Mouse (Mus musculus): ENCODE data around the gene Gm20388. TPM values are rescaled to one million over a fixed set of nuclear protein-coding genes. Genes with fewer than 3 reads are reported as not detected.

The Gm20388 gene
- total RNA-seq, 1 experiment, result 27.0 TPM

DNA sequence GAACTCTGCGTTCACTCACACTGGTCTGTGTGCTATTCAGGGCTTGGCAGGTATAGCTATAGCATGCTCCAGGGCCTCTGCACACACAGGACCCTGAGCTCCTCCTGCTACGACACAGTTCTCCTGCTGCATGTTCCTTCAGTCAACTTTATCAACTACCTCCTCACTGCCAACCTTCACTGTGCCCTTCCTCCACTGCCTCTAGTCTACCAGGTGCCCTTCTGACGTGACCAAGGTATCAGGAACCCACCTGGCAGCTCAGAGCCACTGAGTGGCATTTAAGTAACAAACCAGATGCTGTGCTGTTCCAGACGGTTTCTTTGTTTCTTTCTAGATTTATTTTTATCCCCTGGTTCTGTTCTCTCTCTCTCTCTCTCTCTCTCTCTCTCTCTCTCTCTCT lies 2796.5 kb downstream of the Gm20388 start:
- H3K4me1 ChIP-seq (ENCODE audit: control insufficient read depth in 2 of 2, insufficient read depth in 2 of 2, low read length in 2 of 2, poor library complexity in 1 of 2), result peaks cover 0 to 4% of the 10 kb centered on the region in 2 experiments; a peak in 1 of 4 replicates
- H3K9me3 ChIP-seq (ENCODE audit: control insufficient read depth, insufficient read depth, low read depth, low read length), result no peaks in the 10 kb centered on the region
- no peak overlapping the region for H3K4me3 ChIP-seq (ENCODE audit: insufficient read depth in 1 of 2, low read depth in 1 of 2, low read length in 2 of 2, poor library complexity in 1 of 2, severe bottlenecking in 1 of 2)
- no peak for DNase-seq (ENCODE audit: low read depth, low spot score)
- in situ Hi-C loops (cut with MboI; ENCODE audit: low sequenced_read_pairs in 2 of 2, unreplicated experiment in 2 of 2), result no loop called here
- H3K27ac ChIP-seq (ENCODE audit: insufficient read depth, low read depth, low read length, poor library complexity, severe bottlenecking), result no peak overlapping the region
- no peak overlapping the region for H3K9ac ChIP-seq (ENCODE audit: insufficient read depth, low read depth, low read length, poor library complexity, severe bottlenecking)
- H3K36me3 ChIP-seq (ENCODE audit: control insufficient read depth, insufficient read depth, low read length, poor library complexity, severe bottlenecking), result no peaks in the 10 kb centered on the region
- TF ChIP-seq CHD2 (IDR thresholded peaks at IDR 0.05; ENCODE audit: low read depth, low read length) (no peak), ZNF384 (IDR thresholded peaks at IDR 0.05; ENCODE audit: low read depth, low read length) (no peak), ZC3H11A (IDR thresholded peaks at IDR 0.05; ENCODE audit: borderline replicate concordance, low read depth, low read length) (no peak)

DNA sequence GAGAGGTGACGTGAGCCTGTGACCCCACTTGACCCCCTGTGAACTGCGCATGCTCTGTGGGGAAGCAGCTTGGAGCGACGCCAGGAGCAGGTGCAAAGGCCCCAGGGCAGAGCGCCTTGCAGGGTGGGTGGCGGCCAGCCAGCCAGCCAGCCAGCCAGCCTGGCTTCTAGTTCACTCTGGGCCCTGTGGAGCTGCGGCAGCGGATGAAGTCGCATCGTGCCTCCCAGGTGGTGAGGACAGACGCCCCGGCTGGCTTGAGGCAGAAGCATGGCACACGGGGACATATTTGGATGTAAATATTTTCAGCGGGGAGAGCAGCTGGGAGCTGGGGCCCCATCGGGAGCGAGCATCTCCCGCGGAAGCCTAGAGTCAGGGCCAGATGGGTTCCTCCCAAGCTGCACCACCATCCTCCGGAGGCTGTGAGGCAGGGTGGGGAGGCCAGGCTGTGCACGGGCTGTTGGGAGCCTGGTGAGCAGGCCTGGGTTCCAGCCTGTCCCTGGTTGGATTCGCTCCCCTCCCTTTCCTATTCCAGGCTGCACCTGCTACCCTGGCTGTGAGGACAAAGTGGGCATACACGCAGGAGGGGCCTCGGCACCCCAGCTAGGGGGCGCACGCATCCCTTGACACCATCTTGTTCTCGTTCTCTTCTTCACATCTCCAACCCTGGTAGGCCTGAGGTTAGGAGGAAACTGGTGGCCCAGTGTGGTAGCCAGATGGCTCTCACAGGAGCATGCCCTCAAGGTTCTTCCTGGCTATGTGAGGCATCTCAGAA lies 2798.9 kb downstream of the Gm20388 start:
- Histone ChIP-seq H3K4me1 (ENCODE audit: control insufficient read depth in 2 of 2, insufficient read depth in 2 of 2, low read length in 2 of 2, poor library complexity in 1 of 2) (peaks cover 0 to 4% of the 10 kb centered on the region in 2 experiments; a peak in 1 of 4 replicates), H3K27ac (ENCODE audit: insufficient read depth, low read depth, low read length, poor library complexity, severe bottlenecking) (no peak overlapping the region), H3K9ac (ENCODE audit: insufficient read depth, low read depth, low read length, poor library complexity, severe bottlenecking) (no peak overlapping the region), H3K36me3 (ENCODE audit: control insufficient read depth, insufficient read depth, low read length, poor library complexity, severe bottlenecking) (no peaks in the 10 kb centered on the region), H3K4me3 (ENCODE audit: insufficient read depth in 1 of 2, low read depth in 1 of 2, low read length in 2 of 2, poor library complexity in 1 of 2, severe bottlenecking in 1 of 2) (no peak overlapping the region; a peak in 2 of 4 replicates), H3K9me3 (ENCODE audit: control insufficient read depth, insufficient read depth, low read depth, low read length) (no peaks in the 10 kb centered on the region)
- no peak for TF ChIP-seq MAFK (IDR thresholded peaks at IDR 0.05; ENCODE audit: insufficient read depth, low read depth, low read length)
- no peak for TF ChIP-seq ZC3H11A (IDR thresholded peaks at IDR 0.05; ENCODE audit: borderline replicate concordance, low read depth, low read length)
- TF ChIP-seq HCFC1 (IDR thresholded peaks at IDR 0.05; ENCODE audit: borderline replicate concordance, insufficient read depth, low read length), result no peak
- no peak for TF ChIP-seq CHD2 (IDR thresholded peaks at IDR 0.05; ENCODE audit: low read depth, low read length)
- no peak for TF ChIP-seq ZNF384 (IDR thresholded peaks at IDR 0.05; ENCODE audit: low read depth, low read length)
- DNase-seq (ENCODE audit: low read depth, low spot score), result peak; percentile 24
- in situ Hi-C loops (cut with MboI; ENCODE audit: low sequenced_read_pairs in 2 of 2, unreplicated experiment in 2 of 2), result no loop called here

GRCm38 (mm10) chr8:122711480-122711879 lies 2800.8 kb downstream of the Gm20388 start:
- Histone ChIP-seq H3K9ac (ENCODE audit: insufficient read depth, low read depth, low read length, poor library complexity, severe bottlenecking) (no peak overlapping the region), H3K4me3 (ENCODE audit: insufficient read depth in 1 of 2, low read depth in 1 of 2, low read length in 2 of 2, poor library complexity in 1 of 2, severe bottlenecking in 1 of 2) (no peak overlapping the region), H3K4me1 (ENCODE audit: control insufficient read depth in 2 of 2, insufficient read depth in 2 of 2, low read length in 2 of 2, poor library complexity in 1 of 2) (0 out of 4 replicates have a peak, but pooled peaks cover 0 to 2% of the 10 kb centered on the region in 2 experiments), H3K36me3 (ENCODE audit: control insufficient read depth, insufficient read depth, low read length, poor library complexity, severe bottlenecking) (no peaks in the 10 kb centered on the region), H3K9me3 (ENCODE audit: control insufficient read depth, insufficient read depth, low read depth, low read length) (no peaks in the 10 kb centered on the region), H3K27ac (ENCODE audit: insufficient read depth, low read depth, low read length, poor library complexity, severe bottlenecking) (no peak overlapping the region)
- no peak for DNase-seq (ENCODE audit: low read depth, low spot score)
- no peak for TF ChIP-seq HCFC1 (IDR thresholded peaks at IDR 0.05; ENCODE audit: borderline replicate concordance, insufficient read depth, low read length)
- no peak for TF ChIP-seq ZC3H11A (IDR thresholded peaks at IDR 0.05; ENCODE audit: borderline replicate concordance, low read depth, low read length)
- TF ChIP-seq MAFK (IDR thresholded peaks at IDR 0.05; ENCODE audit: insufficient read depth, low read depth, low read length), result no peak
- no peak for TF ChIP-seq CHD2 (IDR thresholded peaks at IDR 0.05; ENCODE audit: low read depth, low read length)
- no peak for TF ChIP-seq ZNF384 (IDR thresholded peaks at IDR 0.05; ENCODE audit: low read depth, low read length)
- in situ Hi-C loops (cut with MboI; ENCODE audit: low sequenced_read_pairs in 2 of 2, unreplicated experiment in 2 of 2), result no loop called here

- no peaks in the 10 kb centered on the region for H3K9me3 ChIP-seq (ENCODE audit: control insufficient read depth, insufficient read depth, low read depth, low read length)
- no peak overlapping the region for H3K27ac ChIP-seq (ENCODE audit: insufficient read depth, low read depth, low read length, poor library complexity, severe bottlenecking)
- no peak for DNase-seq (ENCODE audit: low read depth, low spot score)
- TF ChIP-seq CHD2 (IDR thresholded peaks at IDR 0.05; ENCODE audit: low read depth, low read length), result no peak
- TF ChIP-seq ZNF384 (IDR thresholded peaks at IDR 0.05; ENCODE audit: low read depth, low read length), result no peak
- TF ChIP-seq HCFC1 (IDR thresholded peaks at IDR 0.05; ENCODE audit: borderline replicate concordance, insufficient read depth, low read length), result no peak
- no peak for TF ChIP-seq ZC3H11A (IDR thresholded peaks at IDR 0.05; ENCODE audit: borderline replicate concordance, low read depth, low read length)
- TF ChIP-seq MAFK (IDR thresholded peaks at IDR 0.05; ENCODE audit: insufficient read depth, low read depth, low read length), result no peak
- 0 out of 4 replicates have a peak, but pooled peaks cover 0 to 2% of the 10 kb centered on the region in 2 experiments for H3K4me1 ChIP-seq (ENCODE audit: control insufficient read depth in 2 of 2, insufficient read depth in 2 of 2, low read length in 2 of 2, poor library complexity in 1 of 2)
- in situ Hi-C loops (cut with MboI; ENCODE audit: low sequenced_read_pairs in 2 of 2, unreplicated experiment in 2 of 2), result no loop called here
- H3K4me3 ChIP-seq (ENCODE audit: insufficient read depth in 1 of 2, low read depth in 1 of 2, low read length in 2 of 2, poor library complexity in 1 of 2, severe bottlenecking in 1 of 2), result no peak overlapping the region
- no peak overlapping the region for H3K9ac ChIP-seq (ENCODE audit: insufficient read depth, low read depth, low read length, poor library complexity, severe bottlenecking)
- H3K36me3 ChIP-seq (ENCODE audit: control insufficient read depth, insufficient read depth, low read length, poor library complexity, severe bottlenecking), result no peaks in the 10 kb centered on the region
Measured at GRCm38 (mm10) chr8:122711891-122712365, 2801.3 kb downstream of the Gm20388 start.
